Comparison of ENCODE assay signal across 8 mouse cellular contexts in the genomic region with DNA sequence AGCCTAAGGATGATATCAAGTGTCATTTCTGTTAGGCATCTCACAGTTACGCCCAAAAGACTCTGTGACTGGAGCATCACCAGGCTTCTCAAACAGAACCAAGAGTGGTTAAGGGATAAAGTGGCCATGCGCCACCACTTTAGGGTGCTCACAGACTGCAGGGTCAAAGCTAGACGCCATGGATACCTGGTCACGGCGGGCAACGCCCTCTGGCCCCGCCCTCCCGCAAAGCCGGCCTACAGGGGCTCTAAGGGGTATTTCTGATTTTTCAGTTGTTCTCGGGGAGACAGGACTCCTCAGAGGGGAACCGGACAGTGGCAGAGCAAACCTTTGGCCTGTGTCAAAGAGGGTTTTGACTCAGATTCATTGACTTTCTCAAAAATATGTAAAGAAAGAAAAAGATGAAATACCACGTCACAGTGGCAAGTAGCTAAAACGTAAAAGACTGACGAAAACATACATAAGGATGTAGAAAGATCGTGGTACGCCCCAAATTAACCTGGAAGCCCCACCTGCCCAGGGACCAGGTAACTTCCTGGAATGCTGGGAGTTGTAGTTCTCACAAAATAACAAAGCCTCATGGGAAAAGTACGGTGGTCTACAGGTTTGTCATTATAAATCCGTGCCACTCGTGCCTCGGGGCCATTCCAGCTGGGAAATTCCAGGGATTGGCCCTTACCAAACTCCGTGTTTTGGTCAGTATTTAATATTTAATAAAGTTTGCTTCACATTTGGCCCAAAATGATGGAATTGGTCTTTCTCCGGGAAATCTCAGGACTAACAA.
DNase-seq lines count a peak whose midpoint lies in the region; ATAC-seq and TF ChIP-seq lines count a peak whose summit lies in the region.

No protein-coding gene starts in this region.

- peak overlapping the region; percentile 18 for H3K4me3 ChIP-seq in forebrain, embryonic 14.5 days (ENCODE audit: low read depth, low read length)
- peak overlapping the region; percentile 36 for H3K4me3 ChIP-seq in midbrain, embryonic 10.5 days

- peak overlapping the region; percentile 42 for H3K4me2 ChIP-seq in forebrain, embryonic 14.5 days (ENCODE audit: low read length)

- peak; percentile 40; the same call in 1 of the 2 replicates for ATAC-seq in forebrain, embryonic 14.5 days

- TF ChIP-seq CTCF in brain, embryonic 14.5 days (IDR thresholded peaks at IDR 0.05; ENCODE audit: borderline replicate concordance, extremely low read depth, insufficient read depth, insufficient read length): no peak

- no peaks in the 10 kb centered on the region for H3K27me3 ChIP-seq in forebrain, embryonic 14.5 days (replicated peaks; ENCODE audit: control insufficient read depth, insufficient read depth, low read length)
- peaks cover 25% of the 10 kb centered on the region for H3K27me3 ChIP-seq in midbrain, embryonic 10.5 days (ENCODE audit: low read depth, poor library complexity, severe bottlenecking)

- 10% methylated on average over 22 of the region's 22 CpGs for WGBS in forebrain, embryonic 14.5 days
- 10% methylated on average over 22 of the region's 22 CpGs for WGBS in midbrain, embryonic 10.5 days

- peaks cover 8% of the 10 kb centered on the region; the same call in 1 of the 2 replicates for H3K4me1 ChIP-seq in forebrain, embryonic 14.5 days (ENCODE audit: control insufficient read depth, insufficient read depth, low read length)
- H3K4me1 ChIP-seq in midbrain, embryonic 10.5 days: peaks cover 16% of the 10 kb centered on the region

- no peak overlapping the region for H3K9ac ChIP-seq in forebrain, embryonic 14.5 days (ENCODE audit: low read length)

- H3K36me3 ChIP-seq in forebrain, embryonic 14.5 days (ENCODE audit: control insufficient read depth, insufficient read depth, low read length): no peaks in the 10 kb centered on the region
- H3K36me3 ChIP-seq in midbrain, embryonic 10.5 days: no peaks in the 10 kb centered on the region

- no peak overlapping the region for H3K27ac ChIP-seq in forebrain, embryonic 14.5 days (ENCODE audit: low read depth, low read length)
- H3K27ac ChIP-seq in midbrain, embryonic 10.5 days (replicated peaks): no peak overlapping the region

- H3K9me3 ChIP-seq in forebrain, embryonic 14.5 days (replicated peaks; ENCODE audit: control insufficient read depth, low read length): no peaks in the 10 kb centered on the region
- H3K9me3 ChIP-seq in midbrain, embryonic 10.5 days (replicated peaks): no peaks in the 10 kb centered on the region

- intact Hi-C loops in heart, postnatal 10 days (cut with DNase I): no loop called here

- no peak for TF ChIP-seq POLR2A in brain, embryonic 14.5 days (IDR thresholded peaks at IDR 0.05; ENCODE audit: borderline replicate concordance, extremely low read depth, insufficient read depth, insufficient read length, poor library complexity, severe bottlenecking)

- peak; percentile 65 for DNase-seq in heart, adult 11 months
- DNase-seq in heart, postnatal 10 days: no peak
- DNase-seq in brain, embryonic 14.5 days (ENCODE audit: low read depth): peak; percentile 80
- DNase-seq in forebrain, embryonic 14.5 days (ENCODE audit: low spot score): peak; percentile 65
- DNase-seq in kidney, postnatal 36 days: peak; percentile 58 to 65
- no peak for DNase-seq in midbrain, embryonic 10.5 days (ENCODE audit: low spot score)
- peak; percentile 42 for DNase-seq in yolk sac, embryonic 10.5 days (ENCODE audit: low spot score)
- no peak for DNase-seq in thymus, postnatal 25 days

Comparison
In these comparisons a context has a peak if more than half of its experiments do, and no peak if none do; other contexts are left out.
1. DNase-seq: peak in heart, adult 11 months (single experiment), brain, embryonic 14.5 days (single experiment), forebrain, embryonic 14.5 days (single experiment), kidney, postnatal 36 days (2 of 2) and yolk sac, embryonic 10.5 days (single experiment); none in heart, postnatal 10 days (0 of 2), midbrain, embryonic 10.5 days (single experiment) and thymus, postnatal 25 days (single experiment).